Mouse (Mus musculus) C2C12 (cell line): ENCODE results near the gene BC035947.

Experiments used
- CEBPB ChIP-seq: IDR thresholded peaks from one replicate; pipeline ENCODE4 v1.6.1; 2011; ENCODE audit warnings: low read depth, mild to moderate bottlenecking, control low read depth, moderate library complexity
- CTCF ChIP-seq: IDR thresholded peaks from one replicate; pipeline ENCODE4 v1.5.1; 2011; ENCODE audit not compliant: control insufficient read depth, insufficient read depth, insufficient read length
- MAX ChIP-seq: IDR thresholded peaks from one replicate; pipeline ENCODE4 v1.6.1; 2011; ENCODE audit warnings: mild to moderate bottlenecking, control low read depth
- MYOG ChIP-seq: IDR thresholded peaks from one replicate; pipeline ENCODE4 v1.6.1; 2011; ENCODE audit not compliant: control insufficient read depth, insufficient read length; ENCODE audit errors: extremely low read depth
- USF1 ChIP-seq: IDR thresholded peaks from one replicate; pipeline ENCODE4 v1.6.1; 2011; ENCODE audit warnings: low read depth, mild to moderate bottlenecking, control low read depth, moderate library complexity

DNA sequence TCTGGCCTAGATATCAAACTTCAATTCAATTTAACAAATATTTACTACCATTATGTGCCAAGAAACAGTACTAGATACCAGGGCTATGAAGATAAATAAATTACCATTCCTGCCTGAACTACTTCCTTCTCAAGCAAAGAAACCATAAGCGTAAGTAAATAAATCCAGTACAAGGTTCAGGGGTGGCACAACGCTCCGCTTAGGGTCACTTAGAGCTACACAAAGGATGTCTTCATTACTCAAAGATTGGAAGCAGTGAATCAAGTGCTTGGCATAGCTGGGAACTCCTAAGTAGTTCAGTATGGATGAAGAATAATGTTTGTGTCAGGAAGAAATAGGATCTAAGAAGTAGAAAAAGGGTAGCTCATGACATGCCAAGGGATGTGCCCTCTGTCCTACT lies 28.5 kb downstream of the BC035947 start:
- TF ChIP-seq USF1 = no peak
- no peak for TF ChIP-seq CEBPB
- no peak for TF ChIP-seq CTCF
- TF ChIP-seq MAX = no peak
- TF ChIP-seq MYOG = no peak
